Mouse (Mus musculus): Measurements from ENCODE around the gene Plscr2.

- no peak for TF ChIP-seq CTCF (IDR thresholded peaks at IDR 0.05; ENCODE audit: borderline replicate concordance, insufficient read depth, low read depth, low read length)
- no peak for TF ChIP-seq POLR2A (IDR thresholded peaks at IDR 0.05; ENCODE audit: borderline replicate concordance, insufficient read depth, low read length)
Observed at GRCm38 (mm10) chr9:92309077-92309476, 33.7 kb downstream of the Plscr2 start, which contains the start of gene 1700057G04Rik.
